Mouse (Mus musculus) CH12.LX (cell line): ENCODE results near the gene Zfp276.

Experiments
- CTCF ChIP-seq, 2 experiments: IDR thresholded peaks in 1 of 2; conservative IDR thresholded peaks in 1 of 2; 2 replicates each; pipeline ENCODE4 v1.5.1; 2011 to 2012; ENCODE audit warnings: low read depth in 2 of 2, low read length in 2 of 2, improper control_type of control experiment in 1 of 2, inconsistent platforms in 1 of 2, mild to moderate bottlenecking in 1 of 2, moderate library complexity in 1 of 2
- EP300 ChIP-seq: IDR thresholded peaks from 2 replicates; pipeline ENCODE4 v1.6.1; 2011; ENCODE audit warnings: low read length, improper control_type of control experiment
- HCFC1 ChIP-seq: IDR thresholded peaks from 2 replicates; pipeline ENCODE4 v1.6.1; 2012; ENCODE audit warnings: low read depth, mild to moderate bottlenecking, inconsistent platforms, low read length, improper control_type of control experiment
- JUND ChIP-seq: conservative IDR thresholded peaks from 2 replicates; pipeline ENCODE4 v1.6.1; 2011; ENCODE audit warnings: low read depth, low read length, improper control_type of control experiment
- MAZ ChIP-seq: IDR thresholded peaks from 2 replicates; pipeline ENCODE4 v1.6.1; 2012; ENCODE audit warnings: low read depth, mild to moderate bottlenecking, inconsistent platforms, low read length, improper control_type of control experiment, moderate library complexity
- POLR2A ChIP-seq: IDR thresholded peaks from 2 replicates; pipeline ENCODE4 v1.6.1; 2011; ENCODE audit warnings: low read depth, mild to moderate bottlenecking, improper control_type of control experiment, low read length
- RAD21 ChIP-seq: IDR thresholded peaks from 2 replicates; pipeline ENCODE4 v1.6.1; 2011; ENCODE audit warnings: low read depth, mild to moderate bottlenecking, low read length, improper control_type of control experiment, moderate library complexity
- SIN3A ChIP-seq: IDR thresholded peaks from 2 replicates; pipeline ENCODE4 v1.6.1; 2012; ENCODE audit warnings: low read length, improper control_type of control experiment, inconsistent platforms
- USF1 ChIP-seq: IDR thresholded peaks from 2 replicates; pipeline ENCODE4 v1.6.1; 2014; ENCODE audit warnings: low read depth, mild to moderate bottlenecking, inconsistent platforms, low read length, improper control_type of control experiment
- ZMIZ1 ChIP-seq: IDR thresholded peaks from 2 replicates; pipeline ENCODE4 v1.6.1; 2012; ENCODE audit warnings: low read depth, mild to moderate bottlenecking, inconsistent platforms, low read length, improper control_type of control experiment
- ZNF384 ChIP-seq: IDR thresholded peaks from 2 replicates; pipeline ENCODE4 v1.6.1; 2012; ENCODE audit warnings: low read depth, low read length, improper control_type of control experiment, inconsistent platforms

- TF ChIP-seq POLR2A (no peak), SIN3A (no peak), USF1 (no peak), ZNF384 (no peak), HCFC1 (no peak), RAD21 (no peak), EP300 (no peak), CTCF (conservative IDR thresholded peaks at IDR 0.05 in 1 of 2, IDR thresholded peaks at IDR 0.05 in 1 of 2; ENCODE audit: low read depth in 2 of 2, low read length in 2 of 2) (no peak), ZMIZ1 (no peak), MAZ (no peak), JUND (no peak)
These were observed 38.3 kb downstream of the Zfp276 start for GRCm38 (mm10) chr8:123292281-123292680.
